Mouse (Mus musculus): ENCODE measurements around the gene Vamp4.

Gene Vamp4

GRCm38 (mm10) chr1:162642591-162642990 is 72.3 kb downstream of the Vamp4 start:
- in situ Hi-C loops (cut with MboI, MseI): no loop called here

GRCm38 (mm10) chr1:162643752-162644151 is 73.4 kb downstream of the Vamp4 start:
- in situ Hi-C loops (cut with MboI, MseI): no loop called here

GRCm38 (mm10) chr1:162646083-162646686 is 75.9 kb downstream of the Vamp4 start:
- in situ Hi-C loops (cut with MboI, MseI): no loop called here

- in situ Hi-C loops (cut with MboI, MseI): no loop called here
Measured at GRCm38 (mm10) chr1:162648416-162648815, 78.1 kb downstream of the Vamp4 start.

Measured in T-helper 1 cell (primary cell).